Mouse (Mus musculus): ENCODE results near the gene Vhl. TPM values are rescaled to one million over a fixed set of nuclear protein-coding genes. Genes with fewer than 3 reads are reported as not detected.

Vhl gene
- polyA plus RNA-seq, 2 experiments from 2014 or later, result 10.4 to 17.3 TPM

DNA sequence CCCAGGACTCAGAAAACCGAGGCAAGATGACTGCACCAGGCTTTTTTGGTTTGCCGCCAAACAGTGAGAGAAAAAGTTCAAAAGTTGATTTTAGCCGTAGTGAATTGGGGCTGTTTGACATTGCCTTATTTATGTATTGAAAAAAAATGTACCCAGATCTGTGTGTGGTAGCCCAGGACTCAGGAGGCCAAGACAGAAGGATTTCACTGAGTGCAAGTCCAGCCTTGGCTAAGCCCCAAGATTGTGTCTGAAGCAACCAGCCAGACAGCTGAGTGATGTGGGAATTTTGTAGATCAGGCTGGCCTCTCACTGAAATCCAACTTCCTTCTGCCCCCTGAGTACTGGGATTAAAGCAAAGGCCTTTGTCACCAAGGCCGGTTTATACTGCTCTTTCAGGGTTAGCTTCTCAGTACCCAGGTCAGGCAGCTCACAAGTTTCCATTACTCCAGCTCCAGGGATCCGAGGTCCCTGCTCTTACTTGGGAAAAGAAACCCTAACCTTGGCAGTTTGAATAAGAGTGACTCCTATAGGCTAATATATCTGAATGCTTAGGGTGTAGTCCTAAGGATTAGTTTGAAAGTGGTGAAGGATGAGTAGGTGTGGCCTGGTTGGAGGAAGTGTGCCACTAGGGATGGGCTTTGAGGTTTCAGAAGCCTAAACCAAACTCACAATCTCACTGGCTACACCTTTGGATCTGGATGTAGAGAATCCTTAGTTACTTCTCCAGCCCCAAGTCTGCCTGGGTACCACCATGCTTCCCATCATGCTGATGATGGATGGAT, 1.4 kb downstream of the Vhl start:
- no peak for ATAC-seq

DNA sequence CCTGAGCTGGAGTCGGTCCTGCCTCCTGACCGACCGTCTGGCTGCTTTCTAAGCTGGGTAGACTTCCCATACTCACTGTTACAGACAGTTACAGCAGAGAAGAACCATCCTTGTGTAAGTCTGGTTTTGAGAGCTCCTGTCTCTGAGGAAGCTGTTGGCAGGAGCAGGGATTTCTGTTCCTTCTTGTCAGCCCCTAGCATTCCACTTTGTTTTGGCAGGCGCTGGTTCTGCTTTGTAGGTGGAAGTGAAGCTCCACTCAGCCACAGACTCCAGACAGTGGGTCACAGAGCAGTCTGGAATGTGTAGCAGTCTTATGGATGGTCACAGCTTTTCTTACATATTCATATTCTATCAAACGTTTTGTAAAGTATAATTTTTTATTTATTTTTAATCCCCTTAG, 6.6 kb downstream of the Vhl start:
- no peak for ATAC-seq

GRCm38 (mm10) chr6:113632863-113633262, 9.1 kb downstream of the Vhl start:
- ATAC-seq, result no peak

GRCm38 (mm10) chr6:113638302-113639040, 14.7 kb downstream of the Vhl start, which contains the start of gene Irak2:
Irak2 (plus strand) TSS chr6:113638467.
- peak; percentile 97 for ATAC-seq

GRCm38 (mm10) chr6:113639201-113639600, 15.4 kb downstream of the Vhl start:
- no peak for ATAC-seq

DNA sequence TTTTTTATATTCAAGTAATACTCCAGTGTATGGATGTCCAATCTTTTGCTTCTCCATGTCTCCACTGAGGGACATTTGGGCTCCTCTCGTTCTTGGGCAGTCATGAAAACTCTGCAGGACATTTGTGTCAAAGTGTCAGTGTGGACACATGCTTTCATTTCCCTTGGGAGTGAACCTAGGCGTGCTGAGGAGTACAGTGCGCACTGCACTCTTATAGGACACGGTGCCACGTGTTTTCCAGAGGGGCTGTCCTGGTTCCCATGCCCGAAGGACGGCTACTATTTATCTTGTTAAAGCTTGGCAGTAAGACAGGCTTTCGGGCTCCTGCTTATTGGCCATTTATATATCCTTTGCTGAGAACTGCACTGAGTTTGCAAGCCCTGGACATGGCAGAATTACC, 18.8 kb downstream of the Vhl start:
- no peak for ATAC-seq

DNA sequence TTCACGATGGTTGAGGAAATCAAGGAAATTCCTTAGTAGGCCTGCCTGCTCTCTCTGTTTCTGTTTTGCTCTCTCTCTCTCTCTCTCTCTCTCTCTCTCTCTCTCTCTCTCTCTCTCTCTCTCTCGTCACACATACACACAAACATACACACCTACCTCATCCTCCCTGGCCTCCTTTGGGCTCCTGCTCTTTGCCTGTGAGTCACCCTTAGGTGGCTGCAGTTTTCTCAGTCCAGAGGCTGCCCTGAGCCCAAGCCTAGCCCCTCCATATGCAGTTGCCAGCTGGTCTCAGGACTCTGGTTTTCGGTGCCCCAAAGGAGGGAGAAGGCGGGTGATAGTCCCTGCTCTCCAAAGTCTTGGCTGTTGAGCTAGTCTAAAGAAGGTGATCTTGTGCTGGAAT, 19.3 kb downstream of the Vhl start:
- no peak for ATAC-seq

GRCm38 (mm10) chr6:113643967-113644366, 20.2 kb downstream of the Vhl start:
- ATAC-seq, result no peak

GRCm38 (mm10) chr6:113644808-113645207, 21.0 kb downstream of the Vhl start:
- ATAC-seq, result peak; percentile 65

DNA sequence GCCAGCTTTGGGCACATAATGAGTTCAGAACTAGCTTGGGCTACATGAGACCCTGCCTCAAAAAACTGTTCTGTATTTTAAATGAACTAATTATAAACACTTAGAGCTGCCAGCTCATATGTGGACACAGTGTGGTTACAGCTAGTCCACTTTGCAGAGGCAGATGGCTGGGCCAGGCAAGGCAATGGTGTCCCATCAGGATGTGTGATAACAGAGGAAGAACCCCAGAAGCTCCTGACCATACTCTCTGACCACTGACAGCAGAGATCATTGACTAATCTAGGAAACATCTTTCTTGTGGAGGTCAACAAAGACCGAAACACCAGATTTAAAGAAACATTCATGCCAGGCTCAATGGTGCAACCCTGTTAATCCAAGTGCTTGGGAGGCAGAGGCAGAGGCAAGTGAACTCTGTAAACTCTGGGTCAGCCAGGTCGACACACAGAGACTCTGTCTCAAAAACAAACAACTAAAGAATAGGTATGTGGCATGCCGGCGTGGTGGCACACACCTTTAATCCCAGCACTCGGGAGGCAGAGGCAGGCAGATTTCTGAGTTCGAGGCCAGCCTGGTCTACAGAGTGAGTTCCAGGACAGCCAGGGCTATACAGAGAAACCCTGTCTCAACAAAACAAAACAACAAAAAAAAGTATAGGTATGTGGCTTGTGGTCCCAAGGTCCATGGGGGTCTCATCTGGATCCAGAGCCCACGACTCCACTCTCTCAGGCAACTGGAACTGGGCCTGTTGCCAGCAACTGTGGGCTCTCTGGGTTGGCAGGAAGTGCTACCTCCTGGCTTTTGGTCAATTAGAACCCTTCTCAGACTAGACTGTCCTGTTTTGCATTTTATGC, 25.8 kb downstream of the Vhl start:
- no peak for ATAC-seq

DNA sequence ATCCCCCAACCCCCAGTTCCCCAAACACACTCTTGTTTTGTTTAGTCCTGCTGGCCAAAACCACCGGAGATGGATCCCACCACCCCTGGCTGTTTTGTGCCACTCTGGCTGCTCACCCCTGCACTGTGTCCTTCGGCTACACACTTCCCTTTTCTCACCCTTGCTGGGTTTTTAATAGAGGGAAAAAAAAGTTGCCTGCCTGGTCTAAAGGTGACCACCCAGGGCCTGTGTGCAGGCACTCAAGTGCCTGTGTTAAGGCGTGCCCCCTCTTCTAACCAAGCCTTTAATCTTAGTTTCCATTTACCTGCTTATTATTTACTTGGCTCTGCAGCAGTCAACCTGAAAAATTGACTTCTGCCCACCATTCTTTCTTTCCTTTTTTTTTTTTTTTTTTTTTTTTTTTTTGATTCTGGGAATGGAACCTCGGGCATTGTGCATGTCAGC, 26.5 kb downstream of the Vhl start:
- ATAC-seq, result no peak

DNA sequence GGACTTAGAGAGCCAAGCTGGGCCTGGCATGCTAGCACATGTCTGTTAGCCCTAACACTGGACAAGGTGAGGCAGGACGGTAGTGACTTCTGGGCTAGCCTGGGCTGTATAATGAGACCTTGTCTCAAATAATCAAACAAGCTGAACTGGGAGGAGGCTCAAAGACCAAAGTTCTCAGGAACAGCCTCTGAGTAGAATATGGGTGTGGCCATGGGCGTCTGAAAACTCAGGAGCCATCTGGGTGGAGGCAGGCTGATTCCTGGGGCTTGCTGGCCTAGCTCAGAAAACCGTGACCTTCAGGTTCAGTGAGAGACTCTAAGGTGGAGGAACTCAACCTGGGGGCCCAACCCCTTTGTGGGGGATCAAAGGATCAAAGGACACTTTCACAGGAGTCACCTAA, 27.9 kb downstream of the Vhl start:
- no peak for ATAC-seq

- no peak for ATAC-seq
Measured at GRCm38 (mm10) chr6:113653551-113653950, 29.8 kb downstream of the Vhl start.

- no peak for ATAC-seq
Measured at GRCm38 (mm10) chr6:113654102-113654501, 30.3 kb downstream of the Vhl start.

DNA sequence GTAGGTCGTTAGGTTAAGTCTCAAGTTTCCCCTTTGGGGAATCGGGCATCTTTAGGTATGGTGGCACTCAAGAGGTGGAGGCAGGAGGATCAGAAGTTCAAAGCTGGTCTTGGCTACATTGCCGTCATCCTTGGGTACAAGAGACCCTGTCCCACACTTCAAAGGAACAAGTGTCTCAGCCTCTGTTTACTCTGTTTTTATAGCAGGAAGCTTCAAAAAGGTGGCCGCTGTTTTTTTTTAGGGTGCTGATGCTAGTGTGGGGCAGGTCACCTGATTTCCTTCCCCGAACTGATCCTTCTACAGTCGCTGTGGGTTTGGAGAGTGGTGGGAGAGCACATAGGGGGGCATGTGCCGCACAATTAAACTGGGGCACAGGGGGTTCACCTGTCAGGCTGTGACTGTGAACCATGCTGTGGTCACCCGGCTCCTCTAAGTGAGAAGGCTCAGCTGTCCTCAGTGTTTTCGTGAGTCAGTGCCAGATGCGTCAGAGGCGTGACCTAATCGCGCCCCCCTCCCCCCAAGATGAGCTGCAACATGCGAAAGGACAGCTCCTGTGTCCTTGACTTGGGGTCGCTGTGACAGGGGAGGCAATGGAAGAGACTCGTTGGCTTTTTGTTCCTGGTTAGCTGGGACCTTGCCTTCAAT, 31.1 kb downstream of the Vhl start:
- peak; percentile 64 for ATAC-seq

DNA sequence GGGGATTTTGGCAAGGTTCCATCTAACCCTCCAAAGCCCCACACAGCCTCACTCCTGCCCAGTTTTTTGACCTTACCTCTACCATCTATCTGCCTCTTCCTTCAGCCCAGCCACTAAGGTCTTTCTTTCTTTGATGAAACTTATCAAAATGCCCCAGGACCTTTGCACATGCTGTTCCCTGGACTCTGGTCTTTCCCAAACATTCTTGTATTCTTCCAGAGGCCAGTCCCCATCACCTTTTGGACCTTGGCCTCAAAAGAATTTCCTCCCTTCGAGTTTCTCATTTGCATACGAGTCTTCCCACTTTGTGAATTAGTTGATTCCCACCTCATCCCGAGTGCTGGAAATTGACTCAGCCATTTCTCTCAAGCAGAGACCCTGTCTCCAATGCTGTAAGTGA, 31.7 kb downstream of the Vhl start:
- no peak for ATAC-seq

DNA sequence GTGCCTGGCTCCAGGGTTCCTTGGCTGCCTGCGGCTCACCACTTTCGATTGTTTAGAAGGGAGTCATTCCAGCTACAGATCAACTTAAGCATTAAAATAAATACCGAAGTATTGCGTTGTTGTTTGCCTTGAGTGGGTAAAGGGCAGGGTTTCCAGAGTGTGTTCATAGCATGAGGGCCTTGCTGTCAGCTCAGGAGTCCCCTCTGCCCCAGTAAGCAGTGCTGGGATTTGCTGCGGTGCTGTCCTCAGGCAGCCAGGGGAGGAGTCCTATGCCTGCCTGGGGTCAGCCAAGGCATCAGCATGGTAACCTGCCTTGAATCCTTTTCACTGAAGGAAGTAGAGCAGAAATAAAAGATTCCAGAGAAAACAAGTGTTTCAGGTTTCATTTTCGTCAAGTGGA, 33.1 kb downstream of the Vhl start:
- ATAC-seq, result no peak

- no peak for ATAC-seq
Measured at GRCm38 (mm10) chr6:113658226-113658625, 34.5 kb downstream of the Vhl start.

GRCm38 (mm10) chr6:113659648-113660491, 36.1 kb downstream of the Vhl start:
- no peak for ATAC-seq

DNA sequence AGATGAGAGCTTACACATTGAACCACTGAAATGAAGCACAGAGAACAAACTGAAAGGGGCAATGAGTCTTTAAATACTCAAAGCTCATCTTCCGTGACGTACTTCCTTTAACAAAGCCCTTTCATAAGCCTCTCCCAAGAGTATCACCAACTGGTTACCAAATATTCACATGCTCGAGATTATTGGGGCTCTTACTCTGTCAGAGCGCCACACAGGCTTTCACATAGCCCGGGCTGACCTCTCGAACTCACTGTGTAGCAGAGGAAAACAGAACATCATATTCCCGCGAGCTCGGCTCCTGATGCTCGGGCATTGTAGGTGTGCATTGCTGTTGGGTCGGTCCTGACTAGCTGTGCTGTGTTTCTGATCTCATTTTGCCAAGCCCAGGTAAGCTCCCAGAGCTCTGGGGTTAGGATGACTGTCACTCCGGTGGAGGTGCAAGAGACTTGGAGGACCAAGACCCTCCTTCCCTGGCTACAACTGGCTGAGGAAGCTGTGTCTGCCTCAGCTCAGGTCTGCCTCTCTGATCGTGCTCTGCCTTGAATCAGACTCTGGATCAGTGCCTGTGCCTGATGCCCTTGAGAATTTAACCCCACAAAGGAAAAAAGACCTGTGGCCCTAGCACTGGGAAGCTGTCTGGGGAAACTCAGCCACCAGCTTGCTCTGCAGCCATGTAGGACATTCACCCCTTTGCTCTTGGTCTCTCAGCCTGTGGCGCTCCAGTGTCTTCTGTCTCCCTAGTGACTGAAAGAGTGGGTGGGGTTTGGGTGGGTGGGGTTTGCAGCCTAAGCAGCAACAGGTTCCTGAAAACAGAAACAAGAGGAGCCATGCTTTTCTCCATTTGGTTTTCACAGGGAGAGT, 37.0 kb downstream of the Vhl start:
- ATAC-seq, result peak; percentile 67

Data from CD4-positive, CD25-positive, alpha-beta regulatory T cell, adult 4 months (primary cell).